Mouse (Mus musculus) bone marrow macrophage, adult 2 months (primary cell): Measurements from ENCODE around the gene Rfx1. TPM values are rescaled to one million over a fixed set of nuclear protein-coding genes. Genes with fewer than 3 reads are reported as not detected.

Source experiments
- H3K27ac ChIP-seq: 2 replicates; pipeline ENCODE4 v1.5.1; 2012; ENCODE audit warnings: low read depth, low read length; ENCODE audit not compliant: insufficient read depth
- H3K4me1 ChIP-seq: 2 replicates; pipeline ENCODE4 v1.6.1; 2012; ENCODE audit warnings: low read length; ENCODE audit not compliant: control insufficient read depth, insufficient read depth
- H3K4me3 ChIP-seq: 2 replicates; pipeline ENCODE4 v1.5.1; 2012; ENCODE audit warnings: mild to moderate bottlenecking, low read length, moderate library complexity; ENCODE audit not compliant: insufficient read depth
- CTCF ChIP-seq: IDR thresholded peaks from 2 replicates; pipeline ENCODE4 v1.5.1; 2012; ENCODE audit warnings: low read depth, mild to moderate bottlenecking, low read length, moderate library complexity
- POLR2A ChIP-seq: IDR thresholded peaks from 2 replicates; pipeline ENCODE4 v1.6.1; 2012; ENCODE audit warnings: mild to moderate bottlenecking, low read depth, low read length, borderline replicate concordance
- polyA plus RNA-seq: library from polyadenylated mRNA; stranded (reverse); fragments of >200 nt; gene quantifications from 2 replicates; pipeline ENCODE4 v1.2.4, GENCODE M21; 2012; ENCODE audit not compliant: missing spikeins, insufficient read depth, insufficient read length

Gene Rfx1
- polyA plus RNA-seq, 1 experiment: 17.2 TPM

- Histone ChIP-seq H3K27ac (no peak overlapping the region), H3K4me3 (no peak overlapping the region), H3K4me1 (peaks cover 10% of the 10 kb centered on the region; the same call in 1 of the 2 replicates)
- TF ChIP-seq CTCF (no peak), POLR2A (no peak)
Measured at GRCm38 (mm10) chr8:84032777-84033176, 33.9 kb upstream of the Rfx1 start.

GRCm38 (mm10) chr8:84038015-84038414 lies 28.6 kb upstream of the Rfx1 start:
- Histone ChIP-seq H3K4me3 (no peak overlapping the region), H3K27ac (no peak overlapping the region), H3K4me1 (peaks cover 6% of the 10 kb centered on the region; the same call in 1 of the 2 replicates)
- TF ChIP-seq CTCF: no peak

GRCm38 (mm10) chr8:84039050-84039449 lies 27.6 kb upstream of the Rfx1 start:
- no peak overlapping the region for H3K4me3 ChIP-seq
- TF ChIP-seq POLR2A (no peak), CTCF (peak; percentile 63)
- H3K4me1 ChIP-seq: peaks cover 2% of the 10 kb centered on the region; the same call in 1 of the 2 replicates
- H3K27ac ChIP-seq: no peak overlapping the region

- Histone ChIP-seq H3K4me1 (peaks cover 2% of the 10 kb centered on the region; the same call in 1 of the 2 replicates), H3K4me3 (peak within 1 kb of the TSS; percentile 46), H3K27ac (no peak within 1 kb of the TSS)
- TF ChIP-seq CTCF: no peak
- TF ChIP-seq POLR2A: no peak
Measured at GRCm38 (mm10) chr8:84042066-84042947, 24.3 kb upstream of the Rfx1 start, which contains the start of gene Il27ra. Il27ra (minus strand) TSS chr8:84042589.

- Histone ChIP-seq H3K4me1 (peaks cover 2% of the 10 kb centered on the region; the same call in 1 of the 2 replicates), H3K27ac (no peak overlapping the region), H3K4me3 (peak overlapping the region; percentile 46; the same call in 1 of the 2 replicates)
- TF ChIP-seq POLR2A: no peak
- TF ChIP-seq CTCF: no peak
Measured at GRCm38 (mm10) chr8:84042948-84043342, 23.7 kb upstream of the Rfx1 start.

- no peak for TF ChIP-seq CTCF
- no peak for TF ChIP-seq POLR2A
- no peak overlapping the region for H3K4me3 ChIP-seq
Measured at GRCm38 (mm10) chr8:84044103-84044502, 22.5 kb upstream of the Rfx1 start.

GRCm38 (mm10) chr8:84044900-84045299 lies 21.7 kb upstream of the Rfx1 start, which contains the start of gene Rln3:
Rln3 (minus strand) TSS chr8:84045000.
- Histone ChIP-seq H3K27ac (no peak within 1 kb of the TSS), H3K4me3 (no peak within 1 kb of the TSS), H3K4me1 (peaks cover 2% of the 10 kb centered on the region; the same call in 1 of the 2 replicates)
- TF ChIP-seq POLR2A (no peak), CTCF (no peak)

More at GRCm38 (mm10) chr8:84044103-84044502, 22.5 kb upstream of the Rfx1 start:
- H3K27ac ChIP-seq: no peak overlapping the region
- H3K4me1 ChIP-seq: peaks cover 2% of the 10 kb centered on the region; the same call in 1 of the 2 replicates

- TF ChIP-seq POLR2A (no peak), CTCF (no peak)
- H3K4me1 ChIP-seq: peaks cover 2% of the 10 kb centered on the region; the same call in 1 of the 2 replicates
- no peak overlapping the region for H3K4me3 ChIP-seq
- H3K27ac ChIP-seq: no peak overlapping the region
Measured at GRCm38 (mm10) chr8:84046505-84046904, 20.1 kb upstream of the Rfx1 start.

- Histone ChIP-seq H3K27ac (no peak overlapping the region), H3K4me1 (no peaks in the 10 kb centered on the region)
Measured at GRCm38 (mm10) chr8:84048171-84048570, 18.5 kb upstream of the Rfx1 start.

GRCm38 (mm10) chr8:84052746-84053145 lies 13.9 kb upstream of the Rfx1 start:
- Histone ChIP-seq H3K4me3 (no peak overlapping the region), H3K4me1 (no peaks in the 10 kb centered on the region), H3K27ac (no peak overlapping the region)
- TF ChIP-seq POLR2A (no peak), CTCF (no peak)

More at GRCm38 (mm10) chr8:84048171-84048570, 18.5 kb upstream of the Rfx1 start:
- TF ChIP-seq CTCF: no peak
- TF ChIP-seq POLR2A: no peak
- no peak overlapping the region for H3K4me3 ChIP-seq
